Mouse (Mus musculus) spleen, adult 2 months (tissue): ENCODE measurements around the gene Kcnd2.

Source experiments
- CTCF ChIP-seq: fragments of 200-500 bp; IDR thresholded peaks from 2 replicates; pipeline ENCODE4 v1.5.1; 2011; ENCODE audit warnings: mild to moderate bottlenecking, inconsistent platforms; ENCODE audit not compliant: insufficient read depth, insufficient read length, insufficient replicate concordance; ENCODE audit errors: extremely low read depth
- POLR2A ChIP-seq: fragments of 200-500 bp; IDR thresholded peaks from 2 replicates; pipeline ENCODE4 v1.6.1; 2011; ENCODE audit warnings: low read depth, low read length, inconsistent platforms

- TF ChIP-seq POLR2A (no peak), CTCF (no peak)
These were observed 529.4 kb downstream of the Kcnd2 start for GRCm38 (mm10) chr6:21744615-21745266.
